Mouse (Mus musculus): ENCODE results near the gene Snx15.

- TF ChIP-seq MYOG (IDR thresholded peaks at IDR 0.05; ENCODE audit: control insufficient read depth in 1 of 3, insufficient read depth in 1 of 3, insufficient read length in 2 of 3, low read depth in 2 of 3) (no peak), POLR2A (IDR thresholded peaks at IDR 0.05; ENCODE audit: insufficient read length, low read depth) (no peak), TCF12 (IDR thresholded peaks at IDR 0.05; ENCODE audit: insufficient read depth, poor library complexity, severe bottlenecking) (no peak), USF1 (IDR thresholded peaks at IDR 0.05; ENCODE audit: low read depth) (no peak), MYOD1 (IDR thresholded peaks at IDR 0.05; ENCODE audit: control insufficient read depth in 1 of 3, insufficient read length in 2 of 3, low read depth in 2 of 3) (no peak), REST (IDR thresholded peaks at IDR 0.05; ENCODE audit: insufficient read depth, insufficient read length) (no peak), MAX (IDR thresholded peaks at IDR 0.05; ENCODE audit: low read depth) (no peak), E2F4 (IDR thresholded peaks at IDR 0.05; ENCODE audit: insufficient read depth) (no peak), SRF (IDR thresholded peaks at IDR 0.05; ENCODE audit: control insufficient read depth, insufficient read length, low read depth) (no peak), POLR2AphosphoS2 (IDR thresholded peaks at IDR 0.05; ENCODE audit: insufficient read length, low read depth) (no peak), CEBPB (IDR thresholded peaks at IDR 0.05; ENCODE audit: insufficient read depth, poor library complexity, severe bottlenecking) (no peak), TCF3 (IDR thresholded peaks at IDR 0.05; ENCODE audit: insufficient read length, low read depth) (no peak)
Observed at GRCm38 (mm10) chr19:6121761-6122160, 6.3 kb downstream of the Snx15 start.
